Mouse (Mus musculus) heart, adult 2 months (tissue): ENCODE measurements around the gene Rusc1.

Experiments used
- EP300 ChIP-seq: fragments of 200-500 bp; IDR thresholded peaks from 2 replicates; pipeline ENCODE4 v1.6.1; 2011; ENCODE audit warnings: low read depth, low read length, control low read depth; ENCODE audit not compliant: insufficient read depth
- POLR2A ChIP-seq: fragments of 200-500 bp; IDR thresholded peaks from 2 replicates; pipeline ENCODE4 v1.6.1; 2011; ENCODE audit warnings: mild to moderate bottlenecking, low read depth, low read length, control low read depth; ENCODE audit not compliant: insufficient read depth

- TF ChIP-seq EP300, result no peak
- TF ChIP-seq POLR2A, result no peak
These were observed 15.7 kb downstream of the Rusc1 start for GRCm38 (mm10) chr3:89077383-89077782.
